Mouse (Mus musculus): ENCODE results near the gene Ager.
A peak's percentile ranks its signal among the peaks of the same experiment; 100 is the strongest.

Gene Ager

GRCm38 (mm10) chr17:34630761-34631301, 33.2 kb downstream of the Ager start:
- DNase-seq (ENCODE audit: low spot score): no peak

- DNase-seq (ENCODE audit: low spot score): no peak
These were observed 34.0 kb downstream of the Ager start for GRCm38 (mm10) chr17:34631647-34632046.

GRCm38 (mm10) chr17:34632261-34632691, 34.6 kb downstream of the Ager start:
- DNase-seq (ENCODE audit: low spot score): peak; percentile 62

DNA sequence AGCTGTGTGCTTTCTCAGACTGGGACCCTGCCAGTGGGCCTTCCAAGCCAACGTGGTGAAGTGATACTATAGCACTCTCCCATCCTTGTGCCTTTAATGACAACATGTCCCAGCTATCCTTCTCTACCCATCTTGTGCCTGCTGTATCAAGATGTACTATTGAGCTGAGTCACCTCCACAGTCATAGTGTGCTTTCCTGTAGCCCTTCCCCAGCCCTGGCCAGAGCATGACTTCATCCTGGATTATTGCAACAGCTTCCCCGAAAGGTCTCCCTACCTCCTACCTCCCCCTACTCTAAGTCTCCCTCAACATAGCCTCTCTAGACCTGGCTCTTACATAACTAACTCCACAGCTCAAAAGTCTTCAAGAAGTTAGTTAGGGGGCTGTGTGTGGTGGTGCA, 38.0 kb downstream of the Ager start:
- DNase-seq (ENCODE audit: low spot score): no peak

GRCm38 (mm10) chr17:34637459-34637858, 39.8 kb downstream of the Ager start:
- no peak for DNase-seq (ENCODE audit: low spot score)

DNA sequence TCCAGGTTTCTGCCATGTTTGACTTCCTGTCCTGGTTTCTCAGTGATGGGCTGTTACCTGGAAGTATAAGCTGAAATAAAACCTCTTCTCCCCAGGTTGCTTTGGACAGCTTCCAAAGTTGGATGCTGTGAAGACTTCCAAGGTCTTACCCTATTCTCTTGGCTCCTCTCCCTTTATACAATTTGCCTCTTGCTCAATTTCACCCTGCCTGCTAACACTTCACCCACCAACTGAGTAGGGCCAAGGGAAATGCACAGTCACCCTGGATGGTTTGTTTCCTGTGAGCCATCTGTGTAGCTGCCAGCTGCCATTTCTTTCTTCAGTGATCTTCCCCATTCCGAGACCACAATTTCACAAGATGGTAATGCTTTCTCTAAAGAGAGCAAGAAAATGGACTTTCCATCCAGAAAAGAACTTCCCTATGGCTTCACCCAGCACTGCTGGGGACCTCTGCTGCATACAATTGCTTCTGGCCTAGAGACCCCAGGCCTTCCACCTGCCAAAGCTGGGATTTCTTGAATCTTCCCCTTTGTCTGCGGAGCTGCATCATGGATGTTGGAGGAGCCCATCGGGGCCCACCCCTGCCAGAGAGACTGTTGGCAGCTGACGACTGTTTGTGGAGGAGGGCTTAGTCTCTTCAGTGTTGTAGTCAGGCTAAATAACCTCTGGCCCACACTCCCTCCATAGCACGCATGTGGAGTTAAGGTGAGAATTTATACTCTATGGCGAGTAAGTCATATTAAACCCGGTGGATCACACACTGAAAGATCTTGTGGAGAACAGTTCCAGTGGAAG, 42.0 kb downstream of the Ager start:
- no peak for DNase-seq (ENCODE audit: low spot score)

DNA sequence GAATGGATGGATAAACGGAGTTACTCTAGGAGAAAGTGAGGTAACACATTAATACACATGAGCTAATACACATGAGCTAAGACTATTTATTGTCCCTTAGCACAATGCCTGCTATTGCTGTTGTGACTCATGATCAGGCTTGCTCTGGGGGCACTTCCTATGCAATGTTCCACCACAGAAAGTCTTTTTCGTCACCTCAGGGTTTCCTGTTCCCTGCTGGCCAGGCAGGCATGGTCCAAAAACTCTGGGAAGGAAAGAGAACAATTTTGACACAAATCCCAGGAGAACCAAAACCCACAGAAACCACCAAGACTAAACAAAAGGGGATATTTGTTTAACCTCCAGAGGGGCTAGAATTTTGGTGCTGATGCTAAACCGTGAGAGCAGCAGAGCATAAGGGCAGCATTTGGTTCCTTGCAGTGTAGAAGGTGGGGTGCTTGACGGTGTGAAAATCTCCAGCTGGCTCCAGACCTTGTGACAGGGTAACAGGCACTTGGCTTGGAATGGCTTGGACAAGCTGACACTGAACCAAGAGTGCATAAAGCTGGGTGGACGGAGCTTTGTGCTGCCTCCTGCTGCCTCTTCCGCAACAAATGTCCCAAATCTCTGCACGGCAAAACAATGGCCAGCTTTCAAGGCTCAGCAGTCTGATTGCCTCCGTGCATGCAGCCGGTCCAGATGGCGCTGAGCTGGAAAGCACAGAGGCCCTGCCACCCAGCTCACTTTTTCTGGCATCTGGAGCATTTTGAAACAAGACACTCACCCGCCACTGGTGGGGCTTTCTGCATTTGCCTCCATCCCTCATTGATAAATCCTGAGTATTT, 43.3 kb downstream of the Ager start:
- DNase-seq (ENCODE audit: low spot score): peak; percentile 75

GRCm38 (mm10) chr17:34641945-34642344, 44.3 kb downstream of the Ager start:
- no peak for DNase-seq (ENCODE audit: low spot score)

DNA sequence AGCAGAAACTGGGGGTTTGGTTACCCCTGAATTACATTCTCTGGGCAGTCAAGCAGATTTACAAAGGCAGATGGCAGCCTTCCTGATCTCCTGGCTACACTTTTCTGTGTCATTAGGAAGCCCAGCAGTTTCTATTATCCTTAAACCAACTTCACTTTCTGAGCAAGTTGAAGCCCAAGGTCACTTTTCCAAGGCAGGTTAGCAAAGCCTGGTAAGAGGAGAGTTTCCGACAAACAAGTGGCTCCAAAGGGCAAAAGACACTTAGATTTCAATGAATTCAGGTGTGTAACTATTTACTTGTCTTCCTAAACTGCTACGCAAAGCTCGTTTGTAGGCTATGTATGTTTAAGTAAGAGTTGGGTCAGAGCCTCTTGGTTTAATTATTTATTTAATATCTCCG, 45.7 kb downstream of the Ager start:
- no peak for DNase-seq (ENCODE audit: low spot score)

- DNase-seq (ENCODE audit: low spot score): no peak
These were observed 46.3 kb downstream of the Ager start for GRCm38 (mm10) chr17:34643944-34644343.

GRCm38 (mm10) chr17:34644608-34645007, 46.9 kb downstream of the Ager start, which contains the start of gene Fkbpl:
Gene Fkbpl (plus strand): TSS chr17:34644764.
- DNase-seq (ENCODE audit: low spot score): peak; percentile 99

GRCm38 (mm10) chr17:34645256-34645829, 47.7 kb downstream of the Ager start:
- no peak for DNase-seq (ENCODE audit: low spot score)

- no peak for DNase-seq (ENCODE audit: low spot score)
These were observed 48.3 kb downstream of the Ager start for GRCm38 (mm10) chr17:34645831-34646511.

DNA sequence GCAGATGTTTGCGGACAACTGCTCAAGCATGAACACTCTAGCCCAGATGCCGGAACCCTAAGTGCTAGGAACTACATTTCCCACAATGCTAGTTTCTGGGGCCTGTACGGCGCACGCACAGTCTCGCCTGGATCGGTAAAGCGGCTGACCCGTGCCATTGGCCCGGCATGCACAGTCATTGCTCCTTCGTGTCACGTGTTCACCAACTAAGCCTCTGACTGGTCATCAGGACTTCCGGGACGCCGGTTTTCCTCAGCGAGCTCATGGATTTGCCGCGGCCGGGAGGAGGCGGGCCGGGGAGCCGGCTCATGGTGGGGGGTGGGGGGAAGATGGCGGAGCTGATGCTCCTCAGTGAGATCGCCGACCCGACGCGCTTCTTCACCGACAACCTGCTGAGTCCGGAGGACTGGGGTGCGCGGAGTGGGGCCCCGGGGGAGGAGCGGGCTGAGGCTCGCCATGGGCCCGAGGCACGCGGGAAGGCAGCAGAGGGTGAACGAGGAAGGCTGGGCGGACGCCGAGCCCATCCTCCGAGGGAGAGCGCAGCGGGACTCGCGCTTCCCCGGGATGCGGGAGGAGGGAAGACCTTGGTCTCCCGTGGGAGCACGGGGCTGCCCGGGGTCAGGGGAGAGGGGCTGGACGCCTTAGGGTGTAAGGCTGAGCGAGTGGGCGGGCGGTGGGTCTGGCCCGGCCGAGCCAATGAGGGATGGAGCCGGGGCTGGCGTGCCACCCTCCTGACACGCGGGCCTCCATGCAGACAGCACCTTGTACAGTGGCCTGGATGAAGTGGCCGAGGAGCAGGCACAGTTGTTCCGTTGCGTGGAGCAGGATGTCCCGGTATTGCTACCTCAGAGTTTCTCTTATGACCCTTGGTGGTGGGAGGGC, 49.5 kb downstream of the Ager start, which contains the start of gene Atf6b:
TSS of gene Atf6b (plus strand) at position 241 of the 882 bp plus-strand sequence.
- DNase-seq (ENCODE audit: low spot score): peak; percentile 99

- DNase-seq (ENCODE audit: low spot score): no peak
These were observed 50.7 kb downstream of the Ager start for GRCm38 (mm10) chr17:34648141-34648890.

GRCm38 (mm10) chr17:34649106-34649864, 51.6 kb downstream of the Ager start:
- DNase-seq (ENCODE audit: low spot score): no peak
